12 mouse cellular contexts compared by ENCODE assay signal in the genomic region with DNA sequence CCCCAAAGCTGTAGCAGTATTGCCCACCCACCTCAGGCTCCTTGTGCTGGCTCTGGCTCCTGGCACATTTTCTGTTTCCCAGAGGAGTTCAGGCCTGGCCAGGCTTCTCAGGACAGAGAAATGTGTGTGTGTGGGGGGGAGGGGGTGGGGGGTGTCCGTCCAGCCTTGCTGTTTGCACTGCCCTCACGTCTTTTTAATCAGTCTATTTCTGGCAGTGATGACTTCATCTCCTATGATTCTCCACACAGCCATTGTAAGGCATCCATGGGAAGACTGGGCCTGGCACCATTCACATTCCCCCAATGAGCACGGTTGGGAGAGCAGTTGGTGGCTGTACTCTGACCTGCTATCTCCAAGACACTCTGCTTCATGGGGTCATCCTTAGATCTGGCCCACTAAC.
DNase-seq lines count a peak whose midpoint lies in the region; ATAC-seq lines count a peak whose summit lies in the region.
"Had no signal": no experiment of that assay in that cellular context is flagged by ENCODE, and none has a peak within 500 bp of the region (broad histone marks: within the 10 kb centered on the region; RNA-seq: fewer than 3 reads in every experiment).

No protein-coding gene starts in this region.

- H3K4me1 ChIP-seq in hindbrain, embryonic 10.5 days (replicated peaks) = peaks cover 71% of the 10 kb centered on the region
- H3K4me1 ChIP-seq in hindbrain, embryonic 12.5 days = peaks cover 87% of the 10 kb centered on the region
- peaks cover 49% of the 10 kb centered on the region for H3K4me1 ChIP-seq in midbrain, embryonic 14.5 days (ENCODE audit: control insufficient read depth, insufficient read depth, low read length)
- H3K4me1 ChIP-seq in midbrain, embryonic 16.5 days (ENCODE audit: control insufficient read depth, insufficient read depth, low read length) = peaks cover 56% of the 10 kb centered on the region
- H3K4me1 ChIP-seq in forebrain, embryonic 11.5 days (replicated peaks; ENCODE audit: control insufficient read depth, insufficient read depth, low read length) = peaks cover 25% of the 10 kb centered on the region
- peaks cover 96% of the 10 kb centered on the region for H3K4me1 ChIP-seq in neural tube, embryonic 15.5 days

- no peak overlapping the region for H3K4me3 ChIP-seq in hindbrain, embryonic 10.5 days
- no peak overlapping the region for H3K4me3 ChIP-seq in hindbrain, embryonic 12.5 days
- no peak overlapping the region for H3K4me3 ChIP-seq in midbrain, embryonic 14.5 days (replicated peaks; ENCODE audit: low read depth, low read length)
- H3K4me3 ChIP-seq in midbrain, embryonic 16.5 days (ENCODE audit: low read depth, low read length) = no peak overlapping the region
- H3K4me3 ChIP-seq in forebrain, embryonic 11.5 days (ENCODE audit: low read depth, low read length) = no peak overlapping the region
- H3K4me3 ChIP-seq in neural tube, embryonic 15.5 days (replicated peaks) = no peak overlapping the region

- no peak overlapping the region for H3K4me2 ChIP-seq in hindbrain, embryonic 12.5 days (replicated peaks)
- no peak overlapping the region for H3K4me2 ChIP-seq in midbrain, embryonic 14.5 days (ENCODE audit: low read length)
- no peak overlapping the region for H3K4me2 ChIP-seq in midbrain, embryonic 16.5 days (ENCODE audit: low read length)
- H3K4me2 ChIP-seq in forebrain, embryonic 11.5 days (ENCODE audit: low read depth, low read length, severe bottlenecking) = no peak overlapping the region
- no peak overlapping the region for H3K4me2 ChIP-seq in neural tube, embryonic 15.5 days

- WGBS in hindbrain, embryonic 10.5 days = 40% methylated on average over 3 of the region's 3 CpGs
- 33% methylated on average over 3 of the region's 3 CpGs for WGBS in hindbrain, embryonic 12.5 days
- 14% methylated on average over 3 of the region's 3 CpGs for WGBS in midbrain, embryonic 14.5 days
- 24% methylated on average over 3 of the region's 3 CpGs for WGBS in midbrain, embryonic 16.5 days
- WGBS in forebrain, embryonic 11.5 days = 36% methylated on average over 3 of the region's 3 CpGs
- WGBS in neural tube, embryonic 15.5 days = 21% methylated on average over 3 of the region's 3 CpGs

- peaks cover 15% of the 10 kb centered on the region for H3K36me3 ChIP-seq in hindbrain, embryonic 10.5 days
- H3K36me3 ChIP-seq in hindbrain, embryonic 12.5 days = no peaks in the 10 kb centered on the region
- H3K36me3 ChIP-seq in midbrain, embryonic 14.5 days (ENCODE audit: control insufficient read depth, insufficient read depth, low read length) = no peaks in the 10 kb centered on the region
- H3K36me3 ChIP-seq in midbrain, embryonic 16.5 days (ENCODE audit: control insufficient read depth, insufficient read depth, low read length) = no peaks in the 10 kb centered on the region
- no peaks in the 10 kb centered on the region for H3K36me3 ChIP-seq in forebrain, embryonic 11.5 days (ENCODE audit: control insufficient read depth, insufficient read depth, low read length)
- H3K36me3 ChIP-seq in neural tube, embryonic 15.5 days = no peaks in the 10 kb centered on the region

- H3K9me3 ChIP-seq in hindbrain, embryonic 10.5 days = no peaks in the 10 kb centered on the region
- H3K9me3 ChIP-seq in hindbrain, embryonic 12.5 days (replicated peaks) = no peaks in the 10 kb centered on the region
- H3K9me3 ChIP-seq in midbrain, embryonic 14.5 days (ENCODE audit: control insufficient read depth, low read length) = no peaks in the 10 kb centered on the region
- no peaks in the 10 kb centered on the region for H3K9me3 ChIP-seq in midbrain, embryonic 16.5 days (replicated peaks; ENCODE audit: control insufficient read depth, low read length, poor library complexity, severe bottlenecking)
- no peaks in the 10 kb centered on the region for H3K9me3 ChIP-seq in forebrain, embryonic 11.5 days (ENCODE audit: control insufficient read depth, low read length)
- H3K9me3 ChIP-seq in neural tube, embryonic 15.5 days (replicated peaks) = no peaks in the 10 kb centered on the region

- no peak for ATAC-seq in hindbrain, embryonic 12.5 days (ENCODE audit: low FRiP score)
- ATAC-seq in midbrain, embryonic 14.5 days (ENCODE audit: low FRiP score, low TSS enrichment) = no peak
- no peak for ATAC-seq in midbrain, embryonic 16.5 days
- ATAC-seq in forebrain, embryonic 11.5 days (replicated peaks; ENCODE audit: low FRiP score) = no peak; the same call in 1 of the 2 replicates
- ATAC-seq in neural tube, embryonic 15.5 days (ENCODE audit: low FRiP score) = no peak
- no peak for ATAC-seq in erythroid progenitor cell, adult 5-6 weeks (replicated peaks; ENCODE audit: low FRiP score, poor library complexity, severe bottlenecking)

- 0 out of 2 replicates have a peak overlapping the region, but pooled peaks have one; percentile 8 for H3K27ac ChIP-seq in hindbrain, embryonic 10.5 days
- no peak overlapping the region; the same call in none of the 2 replicates for H3K27ac ChIP-seq in hindbrain, embryonic 12.5 days
- peak overlapping the region; percentile 26; the same call in 1 of the 2 replicates for H3K27ac ChIP-seq in midbrain, embryonic 14.5 days (replicated peaks; ENCODE audit: low read depth, low read length)
- H3K27ac ChIP-seq in midbrain, embryonic 16.5 days (ENCODE audit: low read length) = no peak overlapping the region; the same call in 1 of the 2 replicates
- H3K27ac ChIP-seq in forebrain, embryonic 11.5 days (ENCODE audit: low read depth, low read length) = peak overlapping the region; percentile 50
- H3K27ac ChIP-seq in neural tube, embryonic 15.5 days (replicated peaks) = peak overlapping the region; percentile 48; the same call in 1 of the 2 replicates

- no peaks in the 10 kb centered on the region for H3K27me3 ChIP-seq in hindbrain, embryonic 10.5 days (ENCODE audit: insufficient read depth, poor library complexity, severe bottlenecking)
- H3K27me3 ChIP-seq in hindbrain, embryonic 12.5 days = no peaks in the 10 kb centered on the region
- no peaks in the 10 kb centered on the region for H3K27me3 ChIP-seq in midbrain, embryonic 14.5 days (ENCODE audit: control insufficient read depth, insufficient read depth, low read length)
- no peaks in the 10 kb centered on the region for H3K27me3 ChIP-seq in midbrain, embryonic 16.5 days (ENCODE audit: control insufficient read depth, insufficient read depth, low read depth, low read length)
- no peaks in the 10 kb centered on the region for H3K27me3 ChIP-seq in forebrain, embryonic 11.5 days (ENCODE audit: control insufficient read depth, insufficient read depth, low read length)
- no peaks in the 10 kb centered on the region for H3K27me3 ChIP-seq in neural tube, embryonic 15.5 days (replicated peaks)
- H3K27me3 ChIP-seq: CH12.LX had no signal

- H3K9ac ChIP-seq in hindbrain, embryonic 12.5 days = no peak overlapping the region
- H3K9ac ChIP-seq in midbrain, embryonic 14.5 days (replicated peaks; ENCODE audit: low read length) = no peak overlapping the region
- no peak overlapping the region for H3K9ac ChIP-seq in midbrain, embryonic 16.5 days (ENCODE audit: low read depth, low read length)
- no peak overlapping the region for H3K9ac ChIP-seq in forebrain, embryonic 11.5 days (ENCODE audit: low read length)
- no peak overlapping the region for H3K9ac ChIP-seq in neural tube, embryonic 15.5 days (replicated peaks)

- no peak for DNase-seq in hindbrain, embryonic 10.5 days (ENCODE audit: low spot score)
- DNase-seq in midbrain, embryonic 14.5 days = no peak
- no peak for DNase-seq in forebrain, embryonic 11.5 days (ENCODE audit: low spot score)
- no peak for DNase-seq in embryo, embryonic 10.5 days (ENCODE audit: low spot score)
- DNase-seq: cerebellum, postnatal 25 days; gastrocnemius, postnatal 10 days; kidney, adult 8-10 months had no signal

Comparison
In these comparisons a context has a peak if more than half of its experiments do, and no peak if none do; other contexts are left out.
1. H3K27ac ChIP-seq: peak in hindbrain, embryonic 10.5 days (single experiment), midbrain, embryonic 14.5 days (single experiment), forebrain, embryonic 11.5 days (single experiment) and neural tube, embryonic 15.5 days (single experiment); none in hindbrain, embryonic 12.5 days (single experiment) and midbrain, embryonic 16.5 days (single experiment).